Mouse (Mus musculus) liver, adult 2 months (tissue): ENCODE data around the gene Iqck.

Experiments
- CTCF ChIP-seq: fragments of 200-500 bp; IDR thresholded peaks from 2 replicates; pipeline ENCODE4 v1.5.1; 2011; ENCODE audit warnings: low read depth, low read length, control low read depth
- POLR2A ChIP-seq: fragments of 200-500 bp; IDR thresholded peaks from 2 replicates; pipeline ENCODE4 v1.6.1; 2011; ENCODE audit warnings: low read length, control low read depth; ENCODE audit not compliant: insufficient read depth; ENCODE audit errors: extremely low read depth

- TF ChIP-seq POLR2A (no peak), CTCF (no peak)
These were observed 5.9 kb upstream of the Iqck start for GRCm38 (mm10) chr7:118849543-118850250.
